Mouse (Mus musculus): ENCODE results near the gene Pramef25. TPM values are rescaled to one million over a fixed set of nuclear protein-coding genes. Genes with fewer than 3 reads are reported as not detected.
"Not testable (repeated sequence)": the region's sequence is repeated elsewhere in the genome, so short reads cannot be mapped to it uniquely, and the experiment has no call there.

The Pramef25 gene
- total RNA-seq (2012; rRNA removed), result not detected in 2 replicates
- polyA plus RNA-seq (2012; ENCODE audit: insufficient read depth in 1 of 2, insufficient read length in 2 of 2, low read depth in 1 of 2, low replicate concordance in 2 of 2, missing spikeins in 1 of 2), result not detected

DNA sequence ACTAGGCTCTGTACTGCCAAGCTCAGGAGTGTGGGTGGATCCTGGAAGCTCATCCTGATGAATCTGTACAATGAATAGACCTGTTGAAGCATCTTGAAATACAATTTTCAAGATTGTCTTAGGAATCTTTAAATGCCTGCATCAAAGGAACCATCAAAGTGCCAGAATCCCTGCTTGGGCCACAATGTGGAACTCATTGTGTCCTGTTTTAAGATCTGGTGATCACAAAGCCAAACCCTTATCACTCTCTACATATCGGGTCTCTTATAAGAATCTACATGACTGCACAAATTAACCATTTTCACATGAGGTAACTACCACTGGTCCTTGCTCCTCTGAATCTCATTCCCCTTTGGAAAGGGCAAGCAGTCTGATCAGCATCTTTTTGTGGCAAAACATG is at the start of gene Pramef25:
Gene Pramef25 (minus strand): TSS at position 101 of the 400 bp plus-strand sequence.
- not testable (repeated sequence) for H3K9me3 ChIP-seq (replicated peaks; ENCODE audit: insufficient read depth, low read length); H3K9ac ChIP-seq (ENCODE audit: control insufficient read depth, low read depth, low read length, poor library complexity, severe bottlenecking); H3K36me3 ChIP-seq (ENCODE audit: control insufficient read depth in 1 of 2, insufficient read depth in 2 of 2, low read length in 2 of 2); H3K4me1 ChIP-seq (ENCODE audit: control insufficient read depth in 1 of 2, insufficient read depth in 2 of 2, low read length in 2 of 2); H3K79me2 ChIP-seq (ENCODE audit: control insufficient read depth, insufficient read depth, low read length, poor library complexity); H3K27me3 ChIP-seq (ENCODE audit: control insufficient read depth in 1 of 2, insufficient read depth in 2 of 2, low read length in 2 of 2); H3K4me3 ChIP-seq (ENCODE audit: control insufficient read depth in 1 of 2, insufficient read depth in 1 of 2, low read depth in 2 of 2, low read length in 2 of 2); H3K27ac ChIP-seq (ENCODE audit: control insufficient read depth, low read depth, low read length); DNase-seq (ENCODE audit: low read depth, low spot score)

- not testable (repeated sequence) for H3K9me3 ChIP-seq (replicated peaks; ENCODE audit: insufficient read depth, low read length); H3K4me3 ChIP-seq (ENCODE audit: control insufficient read depth in 1 of 2, insufficient read depth in 1 of 2, low read depth in 2 of 2, low read length in 2 of 2); H3K4me1 ChIP-seq (ENCODE audit: control insufficient read depth in 1 of 2, insufficient read depth in 2 of 2, low read length in 2 of 2); H3K27ac ChIP-seq (ENCODE audit: control insufficient read depth, low read depth, low read length); H3K27me3 ChIP-seq (ENCODE audit: control insufficient read depth in 1 of 2, insufficient read depth in 2 of 2, low read length in 2 of 2); DNase-seq (ENCODE audit: low read depth, low spot score); H3K9ac ChIP-seq (ENCODE audit: control insufficient read depth, low read depth, low read length, poor library complexity, severe bottlenecking); H3K36me3 ChIP-seq (ENCODE audit: control insufficient read depth in 1 of 2, insufficient read depth in 2 of 2, low read length in 2 of 2); H3K79me2 ChIP-seq (ENCODE audit: control insufficient read depth, insufficient read depth, low read length, poor library complexity)
Observed at GRCm38 (mm10) chr4:143994269-143994668, 43.5 kb upstream of the Pramef25 start, which contains the start of gene Pramef17. TSS of gene Pramef17 (minus strand) at chr4:143994369.

- H3K36me3 ChIP-seq (ENCODE audit: control insufficient read depth in 1 of 2, insufficient read depth in 2 of 2, low read length in 2 of 2); H3K79me2 ChIP-seq (ENCODE audit: control insufficient read depth, insufficient read depth, low read length, poor library complexity); H3K27ac ChIP-seq (ENCODE audit: control insufficient read depth, low read depth, low read length); DNase-seq (ENCODE audit: low read depth, low spot score); H3K4me1 ChIP-seq (ENCODE audit: control insufficient read depth in 1 of 2, insufficient read depth in 2 of 2, low read length in 2 of 2); H3K9ac ChIP-seq (ENCODE audit: control insufficient read depth, low read depth, low read length, poor library complexity, severe bottlenecking); H3K9me3 ChIP-seq (replicated peaks; ENCODE audit: insufficient read depth, low read length); H3K4me3 ChIP-seq (ENCODE audit: control insufficient read depth in 1 of 2, insufficient read depth in 1 of 2, low read depth in 2 of 2, low read length in 2 of 2); H3K27me3 ChIP-seq (ENCODE audit: control insufficient read depth in 1 of 2, insufficient read depth in 2 of 2, low read length in 2 of 2): not testable (repeated sequence)
Observed at GRCm38 (mm10) chr4:143988126-143988525, 37.3 kb upstream of the Pramef25 start.

GRCm38 (mm10) chr4:143987475-143987941 is 36.7 kb upstream of the Pramef25 start:
- not testable (repeated sequence) for H3K27ac ChIP-seq (ENCODE audit: control insufficient read depth, low read depth, low read length); H3K79me2 ChIP-seq (ENCODE audit: control insufficient read depth, insufficient read depth, low read length, poor library complexity); DNase-seq (ENCODE audit: low read depth, low spot score); H3K36me3 ChIP-seq (ENCODE audit: control insufficient read depth in 1 of 2, insufficient read depth in 2 of 2, low read length in 2 of 2); H3K4me1 ChIP-seq (ENCODE audit: control insufficient read depth in 1 of 2, insufficient read depth in 2 of 2, low read length in 2 of 2); H3K9ac ChIP-seq (ENCODE audit: control insufficient read depth, low read depth, low read length, poor library complexity, severe bottlenecking); H3K4me3 ChIP-seq (ENCODE audit: control insufficient read depth in 1 of 2, insufficient read depth in 1 of 2, low read depth in 2 of 2, low read length in 2 of 2); H3K27me3 ChIP-seq (ENCODE audit: control insufficient read depth in 1 of 2, insufficient read depth in 2 of 2, low read length in 2 of 2); H3K9me3 ChIP-seq (replicated peaks; ENCODE audit: insufficient read depth, low read length)

DNA sequence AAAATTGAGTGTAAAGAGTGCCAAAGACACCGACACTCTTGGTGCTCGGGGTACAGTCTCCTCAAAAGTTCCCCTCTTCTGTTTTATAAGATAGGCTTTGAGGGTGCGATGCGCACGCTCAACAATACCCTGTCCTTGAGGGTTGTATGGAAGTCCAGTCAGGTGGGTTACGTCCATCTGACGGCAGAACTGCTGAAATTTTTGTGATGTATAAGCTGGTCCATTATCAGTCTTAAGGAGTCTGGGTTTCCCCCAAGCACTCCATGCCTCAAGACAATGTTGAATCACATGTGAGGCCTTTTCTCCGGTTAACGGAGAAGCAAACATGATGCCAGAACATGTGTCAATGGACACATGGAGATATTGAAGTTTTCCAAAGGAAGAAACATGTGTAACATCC is 34.9 kb upstream of the Pramef25 start:
- not testable (repeated sequence) for H3K9me3 ChIP-seq (replicated peaks; ENCODE audit: insufficient read depth, low read length); H3K27ac ChIP-seq (ENCODE audit: control insufficient read depth, low read depth, low read length); H3K36me3 ChIP-seq (ENCODE audit: control insufficient read depth in 1 of 2, insufficient read depth in 2 of 2, low read length in 2 of 2); DNase-seq (ENCODE audit: low read depth, low spot score); H3K4me1 ChIP-seq (ENCODE audit: control insufficient read depth in 1 of 2, insufficient read depth in 2 of 2, low read length in 2 of 2); H3K9ac ChIP-seq (ENCODE audit: control insufficient read depth, low read depth, low read length, poor library complexity, severe bottlenecking); H3K79me2 ChIP-seq (ENCODE audit: control insufficient read depth, insufficient read depth, low read length, poor library complexity); H3K4me3 ChIP-seq (ENCODE audit: control insufficient read depth in 1 of 2, insufficient read depth in 1 of 2, low read depth in 2 of 2, low read length in 2 of 2); H3K27me3 ChIP-seq (ENCODE audit: control insufficient read depth in 1 of 2, insufficient read depth in 2 of 2, low read length in 2 of 2)

- H3K4me1 ChIP-seq (ENCODE audit: control insufficient read depth in 1 of 2, insufficient read depth in 2 of 2, low read length in 2 of 2); H3K27me3 ChIP-seq (ENCODE audit: control insufficient read depth in 1 of 2, insufficient read depth in 2 of 2, low read length in 2 of 2); H3K9me3 ChIP-seq (replicated peaks; ENCODE audit: insufficient read depth, low read length); H3K79me2 ChIP-seq (ENCODE audit: control insufficient read depth, insufficient read depth, low read length, poor library complexity); H3K36me3 ChIP-seq (ENCODE audit: control insufficient read depth in 1 of 2, insufficient read depth in 2 of 2, low read length in 2 of 2); H3K9ac ChIP-seq (ENCODE audit: control insufficient read depth, low read depth, low read length, poor library complexity, severe bottlenecking); DNase-seq (ENCODE audit: low read depth, low spot score); H3K4me3 ChIP-seq (ENCODE audit: control insufficient read depth in 1 of 2, insufficient read depth in 1 of 2, low read depth in 2 of 2, low read length in 2 of 2); H3K27ac ChIP-seq (ENCODE audit: control insufficient read depth, low read depth, low read length): not testable (repeated sequence)
Observed at GRCm38 (mm10) chr4:143985165-143985564, 34.3 kb upstream of the Pramef25 start.

- H3K4me1 ChIP-seq (ENCODE audit: control insufficient read depth in 1 of 2, insufficient read depth in 2 of 2, low read length in 2 of 2); H3K27me3 ChIP-seq (ENCODE audit: control insufficient read depth in 1 of 2, insufficient read depth in 2 of 2, low read length in 2 of 2); H3K79me2 ChIP-seq (ENCODE audit: control insufficient read depth, insufficient read depth, low read length, poor library complexity); H3K36me3 ChIP-seq (ENCODE audit: control insufficient read depth in 1 of 2, insufficient read depth in 2 of 2, low read length in 2 of 2); H3K9ac ChIP-seq (ENCODE audit: control insufficient read depth, low read depth, low read length, poor library complexity, severe bottlenecking); H3K4me3 ChIP-seq (ENCODE audit: control insufficient read depth in 1 of 2, insufficient read depth in 1 of 2, low read depth in 2 of 2, low read length in 2 of 2); H3K27ac ChIP-seq (ENCODE audit: control insufficient read depth, low read depth, low read length); DNase-seq (ENCODE audit: low read depth, low spot score); H3K9me3 ChIP-seq (replicated peaks; ENCODE audit: insufficient read depth, low read length): not testable (repeated sequence)
Observed at GRCm38 (mm10) chr4:143983446-143983845, 32.6 kb upstream of the Pramef25 start.
